Mouse (Mus musculus) B cell, adult 67 days (primary cell): ENCODE measurements around the gene Rragc. TPM values are rescaled to one million over a fixed set of nuclear protein-coding genes. Genes with fewer than 3 reads are reported as not detected.

ENCODE experiments used
- total RNA-seq, 2 experiments: library from RNA; stranded (reverse); gene quantifications; 4 replicates each; pipeline ENCODE4 v1.2.4; 2023

The Rragc gene
- 100 to 1,000 TPM in 1 of 2 experiments, 10 to 100 TPM in 1; 89.3 to 101 TPM for total RNA-seq

GRCm38 (mm10) chr4:123916748-123917547 lies at the start of gene Rragc:
Gene Rragc, plus strand, starts transcription at chr4:123917446.

GRCm38 (mm10) chr4:123904333-123905125 lies 12.7 kb upstream of the Rragc start, which contains the start of gene Mycbp:
Gene Mycbp, plus strand, starts transcription at chr4:123904832.

GRCm38 (mm10) chr4:123917548-123918140 lies 398 bp downstream of the Rragc start, which contains the start of gene 4930535I16Rik:
Gene 4930535I16Rik, minus strand, starts transcription at chr4:123918022.

Other genes starting within 250 kb of the Rragc start
- gene Macf1, start 233.1 kb upstream of the Rragc start, total RNA-seq = 100 to 1,000 TPM; 743 to 746 TPM
- 10 to 100 TPM; 32.4 to 38.9 TPM for gene Ndufs5, start 199.2 kb upstream of the Rragc start, total RNA-seq
- gene Akirin1, start 167.1 kb upstream of the Rragc start, total RNA-seq = 10 to 100 TPM; 61.1 to 67.0 TPM
- gene Rhbdl2, start 129.6 kb upstream of the Rragc start, total RNA-seq = not detected
- under 1 TPM in 1 of 2 experiments, not detected in 1; 0.24 TPM for gene 4933427I04Rik, start 57.8 kb upstream of the Rragc start, total RNA-seq
- 10 to 100 TPM; 18.4 to 23.4 TPM for gene Mycbp, start 12.6 kb upstream of the Rragc start, total RNA-seq
- gene 4930535I16Rik, start 576 bp downstream of the Rragc start, total RNA-seq = 1 to 10 TPM in 1 of 2 experiments, not detected in 1; 2.5 TPM